Mouse (Mus musculus): ENCODE data around the gene Trim37.

- TF ChIP-seq CTCF (IDR thresholded peaks at IDR 0.05; ENCODE audit: borderline replicate concordance, insufficient read depth, low read depth, low read length) = no peak
- no peak for TF ChIP-seq POLR2A (IDR thresholded peaks at IDR 0.05; ENCODE audit: borderline replicate concordance, insufficient read depth, low read length)
Measured at GRCm38 (mm10) chr11:87257282-87257681, 130.4 kb downstream of the Trim37 start.

All from cerebellum, adult 2 months (tissue).